Mouse (Mus musculus) frontal cortex, adult (tissue): Measurements from ENCODE around the gene Amotl2.
"Not testable (repeated sequence)": the region's sequence is repeated elsewhere in the genome, so short reads cannot be mapped to it uniquely, and the experiment has no call there.

Experiments used
- ATAC-seq: cut with Nextera tagmentation; 2 replicates; pipeline ENCODE4 v1.9.2; 2017; ENCODE audit warnings: mild to moderate bottlenecking, moderate library complexity, mixed read lengths; ENCODE audit not compliant: low TSS enrichment

Gene Amotl2

DNA sequence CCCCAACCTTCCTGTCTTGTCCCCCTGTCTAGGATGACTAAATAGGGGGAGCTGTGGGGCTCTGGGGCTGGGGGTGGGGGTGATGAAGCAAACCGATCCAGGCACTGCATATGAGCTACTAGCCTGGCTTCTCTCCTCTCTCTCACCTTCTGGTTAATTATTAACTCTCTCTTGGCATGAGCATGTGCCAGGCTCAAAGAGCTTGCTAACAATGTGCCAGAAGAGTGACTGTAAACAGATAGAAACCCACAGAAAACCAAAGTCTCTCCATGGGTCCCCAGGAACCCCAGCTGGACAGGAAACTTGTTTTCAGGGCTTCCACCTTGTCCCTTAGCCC, 18.2 kb downstream of the Amotl2 start:
- ATAC-seq, result no peak

DNA sequence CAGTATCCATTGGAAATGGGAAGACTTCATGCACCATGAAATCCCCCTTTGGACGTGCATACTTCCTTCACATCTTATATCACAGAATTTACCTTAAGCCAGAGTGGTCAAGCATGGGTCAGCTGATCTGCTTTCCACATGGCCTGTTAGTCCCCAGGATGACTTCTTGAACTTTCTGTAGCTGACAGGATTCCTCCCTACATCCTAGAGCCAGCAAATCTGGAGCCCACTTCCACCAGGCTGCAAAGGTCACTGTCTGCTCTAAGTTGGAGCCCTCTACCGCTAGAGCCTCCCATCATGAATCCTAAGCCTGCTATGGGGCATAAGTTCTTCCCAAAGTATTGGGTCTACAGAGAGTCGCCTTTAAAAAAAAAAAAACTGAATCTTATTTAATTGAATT, 18.8 kb downstream of the Amotl2 start:
- no peak for ATAC-seq

- ATAC-seq, result no peak
These were observed 19.5 kb downstream of the Amotl2 start for GRCm38 (mm10) chr9:102735996-102736395.

DNA sequence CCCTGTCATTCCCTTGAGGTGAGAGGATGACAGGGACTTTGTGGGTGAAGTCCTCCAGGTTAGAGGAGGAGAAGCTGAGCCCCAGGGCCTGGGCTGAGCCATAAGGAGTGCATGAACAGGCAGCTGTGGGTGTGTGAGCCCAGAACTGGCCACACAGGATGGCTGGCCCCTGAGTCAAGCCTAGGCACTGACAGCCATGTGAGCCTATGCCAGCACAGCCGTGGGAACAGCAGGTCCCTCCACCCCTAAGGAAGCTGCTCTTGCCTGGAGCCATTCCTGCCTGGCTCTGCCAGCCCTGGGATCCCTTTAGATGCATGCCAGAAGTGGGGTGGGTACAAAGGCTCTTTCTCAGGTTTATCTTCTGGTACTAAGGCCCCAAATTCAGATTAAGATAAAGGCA, 20.9 kb downstream of the Amotl2 start:
- ATAC-seq, result no peak

GRCm38 (mm10) chr9:102746753-102747152, 30.3 kb downstream of the Amotl2 start:
- no peak for ATAC-seq

GRCm38 (mm10) chr9:102747902-102748301, 31.4 kb downstream of the Amotl2 start:
- ATAC-seq, result no peak

GRCm38 (mm10) chr9:102749216-102749615, 32.7 kb downstream of the Amotl2 start:
- no peak for ATAC-seq

GRCm38 (mm10) chr9:102751632-102752303, 35.3 kb downstream of the Amotl2 start:
- no peak for ATAC-seq

GRCm38 (mm10) chr9:102753299-102753698, 36.8 kb downstream of the Amotl2 start:
- ATAC-seq, result no peak

GRCm38 (mm10) chr9:102755161-102755560, 38.7 kb downstream of the Amotl2 start:
- ATAC-seq, result no peak

DNA sequence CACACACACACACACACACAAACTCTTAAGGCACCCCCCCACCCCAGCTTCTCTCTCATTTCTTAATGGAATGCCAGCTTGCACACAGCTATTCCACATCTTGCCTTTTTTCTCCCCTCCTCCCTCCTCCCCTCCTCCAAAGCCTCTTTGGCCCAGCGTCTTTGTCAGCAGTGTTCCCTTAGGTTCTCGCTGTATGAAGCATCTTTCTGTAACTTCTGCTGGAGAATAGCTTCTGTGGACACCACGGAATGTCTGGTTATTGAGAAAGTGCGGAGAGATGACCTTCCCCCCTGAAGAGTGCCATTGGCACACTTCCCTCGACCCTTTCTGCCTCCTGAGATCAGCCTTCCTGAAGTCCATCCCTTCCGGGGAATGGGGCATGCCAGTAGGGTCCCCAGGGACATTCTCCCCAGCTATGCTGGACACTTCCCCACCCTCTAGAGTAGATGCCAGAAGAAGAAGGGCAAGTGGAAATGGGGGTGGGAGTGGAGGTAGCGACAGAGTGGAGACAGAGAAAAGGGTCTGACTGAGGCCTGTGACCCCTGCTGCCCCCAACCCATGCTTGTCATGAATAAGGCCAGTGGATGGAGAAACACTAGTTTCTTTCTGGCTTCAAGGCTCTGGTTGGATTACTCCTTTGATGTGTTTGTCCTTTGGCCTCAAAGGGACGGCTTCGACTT, 39.3 kb downstream of the Amotl2 start:
- ATAC-seq, result no peak

DNA sequence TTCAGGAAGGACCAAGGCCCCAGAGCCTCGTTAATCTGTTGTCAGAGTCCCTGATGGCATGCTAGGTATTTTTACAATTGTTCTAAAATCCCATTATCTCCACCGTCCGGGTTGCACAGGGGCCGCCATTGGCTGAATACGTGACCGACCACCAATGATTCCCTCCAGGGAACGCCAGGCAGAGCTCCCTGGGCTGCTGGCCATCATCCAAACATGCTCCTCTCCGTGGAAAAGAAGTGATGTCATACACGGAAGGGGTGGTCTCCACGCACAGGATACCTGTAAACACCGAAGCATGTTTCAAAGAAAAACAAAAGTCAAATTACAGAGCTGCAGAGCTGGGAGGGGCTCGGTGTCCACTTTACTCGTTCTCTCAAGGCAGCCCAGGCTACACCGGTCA, 39.9 kb downstream of the Amotl2 start:
- ATAC-seq, result no peak

- ATAC-seq, result no peak
These were observed 42.4 kb downstream of the Amotl2 start for GRCm38 (mm10) chr9:102758851-102759250.

GRCm38 (mm10) chr9:102759581-102760001, 43.1 kb downstream of the Amotl2 start:
- no peak for ATAC-seq

DNA sequence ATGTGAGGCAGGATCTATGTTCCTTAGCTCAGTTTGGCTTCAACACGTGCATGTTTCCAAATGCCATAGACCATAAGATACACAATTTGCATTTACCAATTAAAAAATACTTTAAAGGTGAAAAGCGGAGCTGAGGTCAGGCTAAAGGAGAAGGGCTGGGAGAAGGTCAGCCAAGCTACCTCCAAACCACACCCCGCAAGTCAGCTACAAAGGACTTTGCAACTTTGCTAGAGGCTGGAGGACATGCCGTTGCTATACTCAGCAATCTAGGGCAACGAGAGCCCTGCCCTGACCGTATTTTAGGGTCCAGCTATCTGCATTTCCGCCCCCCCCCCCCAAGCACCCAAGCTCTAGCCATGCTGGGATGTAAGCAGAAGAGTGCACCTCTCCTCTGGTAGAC, 45.1 kb downstream of the Amotl2 start:
- ATAC-seq, result no peak

DNA sequence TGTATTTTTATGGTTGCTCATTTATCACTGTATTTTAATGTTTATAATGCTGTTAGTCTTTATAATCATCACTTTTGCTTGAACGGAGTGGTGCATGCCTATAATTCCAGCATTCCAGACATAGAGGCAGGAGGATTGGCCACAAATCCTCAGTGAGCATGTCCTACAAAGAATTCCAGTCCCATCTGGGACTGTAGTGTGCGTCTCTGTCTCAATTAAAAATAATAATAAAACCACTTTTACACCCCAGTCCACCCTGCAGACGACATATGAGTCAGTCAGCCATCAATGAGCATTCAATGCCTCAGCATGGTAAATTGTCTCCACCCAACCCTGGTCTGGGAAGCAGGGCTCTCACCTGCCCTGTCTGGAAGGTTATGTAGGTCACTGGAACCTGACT, 46.4 kb downstream of the Amotl2 start:
- no peak for ATAC-seq

GRCm38 (mm10) chr9:102763520-102763919, 47.0 kb downstream of the Amotl2 start:
- no peak for ATAC-seq

- not testable (repeated sequence) for ATAC-seq
These were observed 48.1 kb downstream of the Amotl2 start for GRCm38 (mm10) chr9:102764540-102764939.

DNA sequence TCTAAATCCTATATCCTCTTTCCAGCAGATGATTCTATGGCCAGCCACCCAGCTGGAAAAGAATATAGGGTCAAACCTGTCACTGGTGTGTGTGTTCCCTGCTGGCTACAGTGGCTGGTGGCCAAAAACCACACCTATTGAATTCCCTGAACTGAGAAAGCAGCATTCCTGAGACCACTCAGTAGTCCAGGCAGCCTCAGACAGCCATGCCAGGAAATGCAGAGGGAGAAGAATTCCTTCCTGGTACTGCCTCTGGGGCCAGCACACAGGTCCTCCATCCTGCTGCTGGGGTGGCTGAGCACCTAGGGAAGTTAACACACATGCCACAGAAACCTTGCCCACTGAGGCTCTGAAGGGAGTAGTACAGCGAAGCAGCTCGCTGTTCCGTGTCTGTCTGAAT, 50.3 kb downstream of the Amotl2 start:
- no peak for ATAC-seq

GRCm38 (mm10) chr9:102769257-102769656, 52.8 kb downstream of the Amotl2 start:
- no peak for ATAC-seq

- no peak for ATAC-seq
These were observed 53.7 kb downstream of the Amotl2 start for GRCm38 (mm10) chr9:102770190-102770589.

- no peak for ATAC-seq
These were observed 54.9 kb downstream of the Amotl2 start for GRCm38 (mm10) chr9:102771308-102771895.
